Mouse (Mus musculus): ENCODE data around the gene Gcc1. TPM values are rescaled to one million over a fixed set of nuclear protein-coding genes. Genes with fewer than 3 reads are reported as not detected.

Gcc1 gene
- 4.1 and 5.7 TPM in 2 replicates for polyA plus RNA-seq (2012; ENCODE audit: insufficient read depth, insufficient read length, missing spikeins)

- Histone ChIP-seq H3K4me3 (ENCODE audit: insufficient read depth, low read depth, low read length) (no peak within 1 kb of the TSS), H3K27ac (replicated peaks; ENCODE audit: low read depth, low read length) (no peak within 1 kb of the TSS), H3K4me1 (ENCODE audit: control insufficient read depth, insufficient read depth, insufficient read length, low read length) (peaks cover 3% of the 10 kb centered on the region)
Observed at GRCm38 (mm10) chr6:28428290-28428689, at the start of gene Gcc1. Gene Gcc1, minus strand, starts transcription at chr6:28428390.

DNA sequence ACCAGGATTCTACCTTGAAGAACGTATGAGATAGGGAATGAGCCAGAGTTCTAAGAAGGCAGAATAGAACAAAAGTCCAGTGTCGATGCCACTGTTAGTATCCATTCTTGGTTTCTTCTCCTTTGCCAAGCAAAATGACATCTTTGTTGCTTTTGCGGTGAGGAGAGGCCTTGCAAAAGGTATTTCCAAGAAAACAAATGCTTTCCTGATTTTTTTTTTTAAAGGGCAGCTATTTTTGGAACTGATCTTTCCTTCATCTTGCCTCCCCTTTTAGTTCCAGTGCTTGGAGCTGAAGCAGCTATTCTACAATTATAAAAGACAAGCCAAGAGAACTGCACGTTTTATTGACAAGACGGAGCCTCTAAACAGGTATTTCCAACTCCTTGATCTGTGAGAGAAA lies 46.6 kb upstream of the Gcc1 start, which contains the start of gene Snd1:
TSS of gene Snd1 (plus strand) at position 301 of the 400 bp plus-strand sequence.
- Histone ChIP-seq H3K27ac (replicated peaks; ENCODE audit: low read depth, low read length) (no peak within 1 kb of the TSS), H3K4me1 (ENCODE audit: control insufficient read depth, insufficient read depth, insufficient read length, low read length) (no peaks in the 10 kb centered on the region), H3K4me3 (ENCODE audit: insufficient read depth, low read depth, low read length) (no peak within 1 kb of the TSS)

- Histone ChIP-seq H3K4me1 (ENCODE audit: control insufficient read depth, insufficient read depth, insufficient read length, low read length) (no peaks in the 10 kb centered on the region), H3K4me3 (ENCODE audit: insufficient read depth, low read depth, low read length) (no peak overlapping the region), H3K27ac (replicated peaks; ENCODE audit: low read depth, low read length) (no peak overlapping the region)
Observed at GRCm38 (mm10) chr6:28474211-28474610, 46.0 kb upstream of the Gcc1 start.

GRCm38 (mm10) chr6:28471284-28472035 lies 43.3 kb upstream of the Gcc1 start:
- no peaks in the 10 kb centered on the region for H3K4me1 ChIP-seq (ENCODE audit: control insufficient read depth, insufficient read depth, insufficient read length, low read length)
- no peak overlapping the region for H3K27ac ChIP-seq (replicated peaks; ENCODE audit: low read depth, low read length)
- no peak overlapping the region for H3K4me3 ChIP-seq (ENCODE audit: insufficient read depth, low read depth, low read length)

- no peaks in the 10 kb centered on the region for H3K4me1 ChIP-seq (ENCODE audit: control insufficient read depth, insufficient read depth, insufficient read length, low read length)
- no peak overlapping the region for H3K27ac ChIP-seq (replicated peaks; ENCODE audit: low read depth, low read length)
Observed at GRCm38 (mm10) chr6:28470621-28471020, 42.4 kb upstream of the Gcc1 start.

DNA sequence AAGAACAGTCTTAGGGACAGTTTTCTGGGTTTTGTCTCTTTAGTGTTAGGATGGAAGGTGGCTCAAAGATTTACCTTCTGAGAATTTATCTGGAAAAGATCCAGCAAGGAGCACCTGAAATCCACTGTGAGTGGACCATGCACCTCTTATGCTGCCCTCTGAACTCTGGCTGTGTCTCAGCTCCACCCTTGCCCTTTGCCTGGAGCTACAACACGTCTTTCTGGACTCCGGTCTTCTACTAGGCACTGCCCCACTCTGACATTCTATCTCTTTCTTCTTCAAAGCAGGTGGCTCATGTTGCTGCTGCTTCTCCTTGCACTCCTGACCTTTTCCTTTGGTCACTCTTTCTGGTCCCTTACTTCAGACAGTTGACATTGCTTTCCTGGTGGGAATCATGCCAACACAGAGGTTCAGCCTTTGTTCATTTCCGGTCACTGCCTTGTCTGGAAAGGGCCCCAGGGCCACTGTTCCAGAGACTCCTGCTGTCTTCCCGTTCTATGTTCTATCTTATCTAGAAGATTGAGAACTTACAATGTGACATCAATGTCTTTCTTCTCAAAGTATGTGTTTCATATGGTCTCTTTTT lies 41.9 kb upstream of the Gcc1 start:
- Histone ChIP-seq H3K27ac (replicated peaks; ENCODE audit: low read depth, low read length) (no peak overlapping the region), H3K4me1 (ENCODE audit: control insufficient read depth, insufficient read depth, insufficient read length, low read length) (no peaks in the 10 kb centered on the region), H3K4me3 (ENCODE audit: insufficient read depth, low read depth, low read length) (no peak overlapping the region)

More at GRCm38 (mm10) chr6:28470621-28471020, 42.4 kb upstream of the Gcc1 start:
- H3K4me3 ChIP-seq (ENCODE audit: insufficient read depth, low read depth, low read length) = no peak overlapping the region

DNA sequence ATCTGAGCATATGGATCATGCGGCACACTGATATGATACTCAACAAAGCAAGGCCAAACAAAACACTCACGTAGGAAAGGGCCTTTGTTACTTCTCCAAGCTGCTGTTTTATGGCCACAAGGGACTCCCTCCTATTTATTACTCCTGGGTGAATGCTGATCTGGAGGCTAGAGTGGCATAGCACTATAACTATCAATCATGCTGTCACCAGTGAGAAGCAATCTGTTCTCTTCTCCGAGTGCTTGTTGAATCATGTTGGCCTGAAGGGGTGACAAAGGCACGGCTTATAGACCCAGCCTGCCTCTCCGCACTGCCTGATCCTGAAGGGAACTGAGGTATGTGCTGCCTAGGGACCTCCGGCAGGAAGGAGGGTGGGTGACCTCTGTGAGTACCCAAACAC lies 36.4 kb upstream of the Gcc1 start:
- Histone ChIP-seq H3K4me3 (ENCODE audit: insufficient read depth, low read depth, low read length) (no peak overlapping the region), H3K4me1 (ENCODE audit: control insufficient read depth, insufficient read depth, insufficient read length, low read length) (no peaks in the 10 kb centered on the region), H3K27ac (replicated peaks; ENCODE audit: low read depth, low read length) (no peak overlapping the region)

DNA sequence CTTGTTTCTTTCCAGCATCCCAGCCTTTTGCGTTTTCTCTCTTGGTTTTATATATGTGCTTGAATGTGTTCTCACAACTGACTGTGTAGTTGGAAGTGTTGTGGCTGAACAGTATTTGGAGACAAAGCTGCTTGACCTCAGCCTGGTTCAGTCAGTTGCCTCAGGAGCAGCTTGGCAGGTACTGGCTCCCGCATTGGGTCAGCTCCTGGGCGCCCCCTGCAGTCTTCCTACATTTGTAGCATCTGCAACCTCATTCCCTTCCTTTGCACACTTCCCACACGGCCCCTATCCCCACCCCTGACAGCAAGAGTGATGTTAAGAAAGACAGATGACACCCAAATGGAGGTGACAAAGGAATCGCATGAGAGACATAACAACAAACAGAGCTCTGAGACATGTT lies 32.3 kb upstream of the Gcc1 start:
- H3K27ac ChIP-seq (replicated peaks; ENCODE audit: low read depth, low read length) = no peak overlapping the region
- H3K4me1 ChIP-seq (ENCODE audit: control insufficient read depth, insufficient read depth, insufficient read length, low read length) = no peaks in the 10 kb centered on the region

GRCm38 (mm10) chr6:28459221-28459668 lies 31.1 kb upstream of the Gcc1 start:
- no peak overlapping the region for H3K4me3 ChIP-seq (ENCODE audit: insufficient read depth, low read depth, low read length)
- H3K27ac ChIP-seq (replicated peaks; ENCODE audit: low read depth, low read length) = no peak overlapping the region
- no peaks in the 10 kb centered on the region for H3K4me1 ChIP-seq (ENCODE audit: control insufficient read depth, insufficient read depth, insufficient read length, low read length)

More for the DNA sequence above, 32.3 kb upstream of the Gcc1 start:
- no peak overlapping the region for H3K4me3 ChIP-seq (ENCODE audit: insufficient read depth, low read depth, low read length)

DNA sequence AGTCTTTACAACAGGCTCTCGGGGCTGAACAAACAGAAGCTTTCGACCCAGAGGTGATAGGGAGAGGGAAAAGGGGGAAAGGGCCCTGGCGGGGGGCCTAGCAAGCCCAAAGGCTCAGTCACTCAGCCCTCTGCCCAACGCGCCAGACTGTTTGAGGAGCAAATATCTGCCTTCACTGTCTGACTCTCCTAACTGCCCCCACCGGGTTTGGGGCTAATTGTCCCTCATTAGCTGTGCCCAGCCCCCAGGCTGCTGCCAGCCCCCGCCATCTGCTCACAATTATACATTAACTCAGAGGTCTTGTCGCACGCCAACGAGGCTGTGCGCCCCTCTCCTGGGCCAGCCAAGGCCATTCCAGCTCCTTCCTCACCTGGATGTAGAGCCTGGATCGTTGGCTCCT lies 22.8 kb upstream of the Gcc1 start:
- Histone ChIP-seq H3K4me1 (ENCODE audit: control insufficient read depth, insufficient read depth, insufficient read length, low read length) (no peaks in the 10 kb centered on the region), H3K4me3 (ENCODE audit: insufficient read depth, low read depth, low read length) (no peak overlapping the region), H3K27ac (replicated peaks; ENCODE audit: low read depth, low read length) (no peak overlapping the region)

GRCm38 (mm10) chr6:28450481-28450880 lies 22.3 kb upstream of the Gcc1 start:
- Histone ChIP-seq H3K4me3 (ENCODE audit: insufficient read depth, low read depth, low read length) (no peak overlapping the region), H3K27ac (replicated peaks; ENCODE audit: low read depth, low read length) (no peak overlapping the region), H3K4me1 (ENCODE audit: control insufficient read depth, insufficient read depth, insufficient read length, low read length) (no peaks in the 10 kb centered on the region)

DNA sequence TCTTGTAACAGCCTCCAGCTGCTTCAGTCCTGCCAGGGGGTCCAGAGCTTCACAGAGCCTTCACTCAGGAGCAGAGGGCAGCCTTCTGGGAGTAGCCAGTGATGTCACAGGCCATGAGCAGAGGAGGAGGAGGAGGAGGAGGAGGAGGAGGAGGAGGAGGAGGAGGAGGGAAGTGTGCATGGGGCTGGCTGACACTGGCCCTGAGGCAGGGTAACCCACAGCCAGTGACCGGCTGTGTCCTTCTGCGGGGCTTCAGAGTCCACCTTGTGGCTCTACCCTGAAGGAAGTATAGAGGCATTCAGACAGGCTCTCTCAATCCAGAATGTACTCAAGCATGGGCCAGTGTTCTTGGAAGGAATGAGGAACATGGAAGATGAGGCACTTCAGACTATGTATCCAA lies 21.1 kb upstream of the Gcc1 start, which contains the start of gene Pax4:
TSS of gene Pax4 (minus strand) at position 101 of the 400 bp plus-strand sequence.
- no peaks in the 10 kb centered on the region for H3K4me1 ChIP-seq (ENCODE audit: control insufficient read depth, insufficient read depth, insufficient read length, low read length)
- no peak within 1 kb of the TSS for H3K27ac ChIP-seq (replicated peaks; ENCODE audit: low read depth, low read length)
- H3K4me3 ChIP-seq (ENCODE audit: insufficient read depth, low read depth, low read length) = no peak within 1 kb of the TSS

GRCm38 (mm10) chr6:28447937-28448336 lies 19.7 kb upstream of the Gcc1 start:
- Histone ChIP-seq H3K27ac (replicated peaks; ENCODE audit: low read depth, low read length) (no peak overlapping the region), H3K4me3 (ENCODE audit: insufficient read depth, low read depth, low read length) (no peak overlapping the region), H3K4me1 (ENCODE audit: control insufficient read depth, insufficient read depth, insufficient read length, low read length) (no peaks in the 10 kb centered on the region)

GRCm38 (mm10) chr6:28431538-28431855 lies 3.3 kb upstream of the Gcc1 start:
- Histone ChIP-seq H3K27ac (replicated peaks; ENCODE audit: low read depth, low read length) (no peak overlapping the region), H3K4me3 (ENCODE audit: insufficient read depth, low read depth, low read length) (no peak overlapping the region), H3K4me1 (ENCODE audit: control insufficient read depth, insufficient read depth, insufficient read length, low read length) (no peaks in the 10 kb centered on the region)

DNA sequence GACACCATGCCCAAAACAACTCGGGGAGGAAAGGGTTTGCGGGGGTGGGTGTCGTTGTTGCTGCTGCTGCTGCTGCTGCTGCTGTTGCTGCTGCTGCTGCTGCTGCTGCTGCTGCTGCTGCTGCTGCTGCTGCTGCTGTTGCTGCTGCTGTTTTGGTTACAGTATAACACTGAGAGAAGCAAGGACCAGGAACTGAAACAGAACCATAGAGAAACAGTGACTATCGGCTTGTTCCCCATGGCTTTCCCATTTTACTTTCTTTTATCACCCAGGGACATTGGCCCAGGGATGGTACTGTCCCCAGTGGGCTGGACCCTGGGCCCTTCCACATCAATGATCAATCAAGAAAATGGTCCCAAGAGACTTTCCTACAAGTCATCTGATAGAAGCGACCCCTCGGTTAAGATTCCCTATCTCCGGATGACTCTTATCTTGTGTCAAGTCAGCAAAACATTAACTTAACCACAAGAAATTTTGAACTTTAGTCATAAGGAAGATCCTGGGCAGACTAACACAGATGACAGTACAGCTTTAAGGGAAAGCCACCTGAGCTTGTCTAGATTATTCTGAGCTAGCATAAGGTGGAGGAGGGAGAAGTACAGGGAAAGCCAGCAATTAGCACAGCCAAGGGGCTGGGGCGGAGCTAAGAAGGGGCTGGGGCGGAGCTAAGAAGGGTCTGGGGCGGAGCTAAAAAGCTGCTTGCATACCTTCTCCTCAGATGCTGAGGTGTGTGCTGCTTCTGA lies 2.8 kb upstream of the Gcc1 start:
- Histone ChIP-seq H3K4me3 (ENCODE audit: insufficient read depth, low read depth, low read length) (no peak overlapping the region), H3K4me1 (ENCODE audit: control insufficient read depth, insufficient read depth, insufficient read length, low read length) (no peaks in the 10 kb centered on the region), H3K27ac (replicated peaks; ENCODE audit: low read depth, low read length) (0 out of 2 replicates have a peak overlapping the region, but pooled peaks have one; percentile 13)
